Mouse (Mus musculus) G1E (cell line): ENCODE measurements at regions not wholly inside any gene's neighbourhood (a gene's known extent, or its start where the extent isn't known, plus 50 kb on each side); places are given as distances from the start of the nearest gene placed in this dataset.

ENCODE experiments used
- ATAC-seq: 2 replicates; pipeline ENCODE4 v1.8.0; 2016; ENCODE audit warnings: mild to moderate bottlenecking; ENCODE audit not compliant: insufficient number of reproducible peaks, poor library complexity, low FRiP score, severe bottlenecking; ENCODE audit errors: extremely low read depth
- DNase-seq: peaks from one replicate; pipeline ENCODE4 v3.0.0; 2012; ENCODE audit warnings: low spot score
- H3K27me3 ChIP-seq: 2 replicates; pipeline ENCODE4 v1.6.1; 2012; ENCODE audit warnings: mild to moderate bottlenecking, low read length, inconsistent platforms; ENCODE audit not compliant: insufficient read depth
- H3K36me3 ChIP-seq: replicated peaks from 2 replicates; pipeline ENCODE3; 2012; ENCODE audit warnings: mild to moderate bottlenecking, inconsistent platforms
- H3K4me1 ChIP-seq: 2 replicates; pipeline ENCODE4 v1.6.1; 2012; ENCODE audit warnings: low read depth, low read length, inconsistent platforms, mixed read lengths; ENCODE audit not compliant: insufficient read depth
- H3K4me3 ChIP-seq: 2 replicates; pipeline ENCODE4 v1.5.1; 2012; ENCODE audit warnings: low read depth, mild to moderate bottlenecking, inconsistent platforms, low read length, moderate library complexity, mixed read lengths
- H3K9me3 ChIP-seq: replicated peaks from 2 replicates; pipeline ENCODE4 v1.6.1; 2012; ENCODE audit warnings: inconsistent platforms
- CTCF ChIP-seq: IDR thresholded peaks from 2 replicates; pipeline ENCODE4 v1.5.1; 2012; ENCODE audit warnings: low read depth, low read length, inconsistent platforms, mixed read lengths
- GATA1 ChIP-seq: IDR thresholded peaks from 2 replicates; pipeline ENCODE4 v1.6.1; 2012; ENCODE audit warnings: borderline replicate concordance, low read length, inconsistent platforms, mixed read lengths
- GATA2 ChIP-seq: IDR thresholded peaks from 2 replicates; pipeline ENCODE4 v1.6.1; 2012; ENCODE audit warnings: low read depth, low read length, inconsistent platforms, borderline replicate concordance
- POLR2AphosphoS5 ChIP-seq: IDR thresholded peaks from 2 replicates; pipeline ENCODE4 v1.6.1; 2012; ENCODE audit warnings: low read depth, low read length, inconsistent platforms; ENCODE audit not compliant: insufficient replicate concordance
- TAL1 ChIP-seq: conservative IDR thresholded peaks from 2 replicates; pipeline ENCODE4 v1.6.1; 2012; ENCODE audit warnings: low read depth, low read length, inconsistent platforms, mixed read lengths

DNA sequence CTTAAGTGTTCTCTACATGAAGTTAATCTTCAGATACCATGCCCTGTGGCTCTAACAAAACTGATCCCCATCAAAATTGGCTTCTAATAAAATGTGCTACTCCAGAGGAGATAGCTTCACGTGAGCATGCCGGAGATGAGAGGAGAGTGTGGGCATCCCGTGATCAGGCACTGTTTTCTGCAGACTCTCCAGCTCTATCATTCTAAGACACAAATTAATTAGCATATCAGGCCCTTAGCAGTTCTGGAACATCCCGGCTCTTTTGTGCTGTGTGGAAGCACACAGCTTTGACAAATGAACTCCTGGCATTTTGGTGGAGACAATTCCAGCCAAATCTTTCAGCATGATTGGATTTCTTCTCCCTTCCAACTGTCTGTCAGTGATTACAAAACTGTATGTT lies 91.0 kb upstream of the B3gat2 start:
- Histone ChIP-seq H3K27me3 (no peaks in the 10 kb centered on the region), H3K36me3 (no peaks in the 10 kb centered on the region), H3K4me1 (no peaks in the 10 kb centered on the region), H3K4me3 (no peak overlapping the region), H3K9me3 (no peaks in the 10 kb centered on the region)
- no peak for DNase-seq
- no peak for ATAC-seq
- TF ChIP-seq POLR2AphosphoS5 (no peak), CTCF (no peak)

DNA sequence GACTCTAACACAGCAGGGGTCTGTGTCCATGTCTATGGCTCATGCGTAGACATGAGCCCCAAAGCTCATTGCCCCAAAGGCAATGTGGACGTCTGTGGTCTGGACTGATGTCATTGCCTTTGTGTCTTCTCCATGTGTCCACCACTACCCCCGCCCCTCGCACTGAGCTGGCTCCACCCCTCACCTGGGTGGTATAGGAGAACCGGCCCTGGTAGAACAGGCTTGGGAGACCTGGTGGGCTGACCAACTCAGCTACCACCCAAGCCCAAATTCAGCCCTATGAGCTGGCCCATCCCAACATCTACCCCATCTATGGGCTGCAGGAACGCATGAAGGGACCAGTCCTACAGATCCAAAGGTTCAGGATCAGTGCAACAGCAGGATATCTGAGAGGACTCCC lies 87.2 kb upstream of the B3gat2 start:
- TF ChIP-seq GATA1 (no peak), POLR2AphosphoS5 (no peak), GATA2 (no peak), TAL1 (no peak), CTCF (no peak)
- Histone ChIP-seq H3K27me3 (no peaks in the 10 kb centered on the region), H3K4me1 (no peaks in the 10 kb centered on the region), H3K9me3 (no peaks in the 10 kb centered on the region), H3K36me3 (no peaks in the 10 kb centered on the region), H3K4me3 (no peak overlapping the region)
- DNase-seq (no peak), ATAC-seq (no peak)

DNA sequence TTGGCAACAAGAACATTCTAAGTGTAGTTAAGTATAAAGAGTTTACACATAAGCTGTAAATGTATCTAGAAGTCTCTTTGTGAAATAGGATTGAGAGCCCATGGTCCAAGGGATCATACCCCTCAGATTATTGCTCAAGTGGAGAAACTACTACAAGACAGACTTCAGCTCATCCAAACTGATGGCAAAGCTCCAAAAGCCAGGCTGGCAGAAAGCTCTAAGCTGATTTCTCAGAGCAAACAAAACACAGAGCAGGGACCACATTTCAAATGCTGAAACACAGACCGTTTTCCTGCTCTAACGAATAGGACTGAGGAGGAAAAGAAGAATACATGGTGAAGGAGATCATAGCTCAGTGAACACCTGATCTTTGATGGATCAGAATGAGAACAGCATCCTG lies 85.3 kb upstream of the B3gat2 start:
- Histone ChIP-seq H3K4me3 (no peak overlapping the region), H3K36me3 (no peaks in the 10 kb centered on the region), H3K9me3 (no peaks in the 10 kb centered on the region), H3K4me1 (no peaks in the 10 kb centered on the region), H3K27me3 (0 out of 2 replicates have a peak, but pooled peaks cover 2% of the 10 kb centered on the region)
- TF ChIP-seq GATA2 (no peak), CTCF (no peak)
- DNase-seq: no peak
- ATAC-seq: no peak

DNA sequence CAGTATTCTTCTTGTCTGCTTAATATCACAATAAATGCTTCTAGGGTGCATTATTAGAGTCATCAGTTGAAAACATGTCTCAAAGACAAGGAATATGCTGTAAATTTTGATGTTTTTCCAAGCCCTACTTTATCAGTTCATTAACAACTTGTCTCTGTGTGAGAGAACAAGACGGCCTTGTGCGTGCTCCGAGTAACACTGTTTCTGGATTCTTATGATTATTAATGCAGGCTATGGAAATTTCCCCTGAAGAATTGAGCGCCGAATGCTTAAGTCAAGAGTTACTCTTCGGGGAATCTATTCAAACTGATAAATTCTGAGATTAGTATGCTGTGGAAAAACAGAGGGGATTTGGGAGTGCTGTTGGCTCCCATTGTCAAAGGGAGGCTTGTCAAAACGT lies 72.2 kb upstream of the B3gat2 start:
- no peaks in the 10 kb centered on the region for H3K4me1 ChIP-seq
- ATAC-seq: no peak

DNA sequence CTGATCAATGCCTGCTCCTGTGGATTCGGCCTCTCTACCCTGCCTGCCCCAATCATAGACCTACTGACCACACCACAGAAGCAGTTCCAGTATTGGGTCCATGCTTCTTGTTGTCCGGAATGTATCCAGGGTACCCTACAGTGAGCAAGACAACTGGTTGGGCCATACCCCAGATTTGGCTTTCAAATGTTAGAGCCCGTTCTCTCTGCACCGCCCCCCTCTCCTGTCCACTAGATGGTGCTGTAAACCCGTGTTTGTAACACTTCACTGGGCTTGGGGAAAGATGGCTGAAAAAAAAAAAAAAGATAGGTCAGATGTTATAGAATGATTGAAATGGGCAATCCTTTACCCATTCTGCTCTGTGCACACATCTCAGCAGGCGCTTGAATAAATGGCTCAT lies 56.1 kb upstream of the B3gat2 start:
- DNase-seq (peak; percentile 11), ATAC-seq (peak; percentile 40; the same call in 1 of the 2 replicates)
- Histone ChIP-seq H3K36me3 (no peaks in the 10 kb centered on the region), H3K4me1 (no peaks in the 10 kb centered on the region), H3K9me3 (no peaks in the 10 kb centered on the region), H3K4me3 (no peak overlapping the region), H3K27me3 (0 out of 2 replicates have a peak, but pooled peaks cover 2% of the 10 kb centered on the region)
- TF ChIP-seq GATA1: no peak
- TF ChIP-seq CTCF: peak; percentile 45; the same call in 1 of the 2 replicates

More for the DNA sequence above, 72.2 kb upstream of the B3gat2 start:
- Histone ChIP-seq H3K27me3 (0 out of 2 replicates have a peak, but pooled peaks cover 2% of the 10 kb centered on the region), H3K36me3 (no peaks in the 10 kb centered on the region), H3K4me3 (no peak overlapping the region), H3K9me3 (no peaks in the 10 kb centered on the region)
- TF ChIP-seq GATA1 (no peak), GATA2 (no peak), POLR2AphosphoS5 (no peak), CTCF (no peak)
- DNase-seq: no peak

DNA sequence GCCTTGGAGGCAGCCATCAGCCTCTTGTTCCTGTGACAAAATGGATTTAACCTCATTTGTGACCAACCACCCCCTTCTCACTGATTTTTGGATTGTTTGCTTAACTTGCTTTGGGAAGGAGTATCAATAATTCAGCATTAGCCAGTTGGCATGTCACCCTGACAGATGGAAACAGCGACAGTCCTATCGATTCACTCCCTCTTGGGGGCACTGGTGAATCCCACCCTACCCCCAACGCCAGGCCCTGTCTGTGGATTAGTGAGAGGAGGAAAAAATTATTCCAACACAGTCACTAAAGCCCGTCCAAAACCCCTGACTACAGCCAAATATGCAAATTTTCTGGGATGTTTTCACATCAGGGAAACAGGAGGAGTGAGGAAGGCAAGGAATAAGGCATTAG lies 55.1 kb upstream of the B3gat2 start:
- no peaks in the 10 kb centered on the region for H3K4me1 ChIP-seq
- ATAC-seq: no peak
- no peaks in the 10 kb centered on the region for H3K9me3 ChIP-seq
- H3K27me3 ChIP-seq: no peaks in the 10 kb centered on the region
- H3K36me3 ChIP-seq: no peaks in the 10 kb centered on the region
- no peak overlapping the region for H3K4me3 ChIP-seq
- no peak for DNase-seq
- TF ChIP-seq POLR2AphosphoS5 (no peak), CTCF (no peak), TAL1 (no peak), GATA2 (no peak), GATA1 (no peak)
